Mouse (Mus musculus) ZHBTc4 (cell line): ENCODE results near the gene Ephx1.
A peak's percentile ranks its signal among the peaks of the same experiment; 100 is the strongest.

Experiments
- DNase-seq: peaks from one replicate; pipeline ENCODE4 v3.0.0-alpha.2; 2011; ENCODE audit warnings: low read depth, low spot score

Gene Ephx1

GRCm38 (mm10) chr1:180976110-180976679 lies 44.5 kb downstream of the Ephx1 start:
- peak; percentile 86 for DNase-seq

GRCm38 (mm10) chr1:180974126-180974746 lies 46.5 kb downstream of the Ephx1 start:
- DNase-seq: peak; percentile 83

GRCm38 (mm10) chr1:180972941-180973340 lies 47.8 kb downstream of the Ephx1 start:
- DNase-seq: no peak

GRCm38 (mm10) chr1:180967261-180967660 lies 53.4 kb downstream of the Ephx1 start:
- no peak for DNase-seq

GRCm38 (mm10) chr1:180966542-180966941 lies 54.2 kb downstream of the Ephx1 start:
- peak; percentile 67 for DNase-seq

- DNase-seq: no peak
These were observed 54.9 kb downstream of the Ephx1 start for GRCm38 (mm10) chr1:180965786-180966185.

GRCm38 (mm10) chr1:180958797-180959196 lies 61.9 kb downstream of the Ephx1 start:
- DNase-seq: no peak

- no peak for DNase-seq
These were observed 62.7 kb downstream of the Ephx1 start for GRCm38 (mm10) chr1:180957989-180958388.

- no peak for DNase-seq
These were observed 63.7 kb downstream of the Ephx1 start for GRCm38 (mm10) chr1:180956973-180957381.

- no peak for DNase-seq
These were observed 64.3 kb downstream of the Ephx1 start for GRCm38 (mm10) chr1:180956401-180956800.

GRCm38 (mm10) chr1:180952808-180953207 lies 67.9 kb downstream of the Ephx1 start:
- no peak for DNase-seq

- DNase-seq: no peak
These were observed 68.5 kb downstream of the Ephx1 start for GRCm38 (mm10) chr1:180952085-180952746.

GRCm38 (mm10) chr1:180946448-180946847 lies 74.3 kb downstream of the Ephx1 start:
- no peak for DNase-seq

- peak; percentile 84 for DNase-seq
These were observed 75.4 kb downstream of the Ephx1 start for GRCm38 (mm10) chr1:180945001-180945980.

- no peak for DNase-seq
These were observed 76.2 kb downstream of the Ephx1 start for GRCm38 (mm10) chr1:180944553-180944952.

- DNase-seq: no peak
These were observed 76.8 kb downstream of the Ephx1 start for GRCm38 (mm10) chr1:180943896-180944295.

GRCm38 (mm10) chr1:180943032-180943644 lies 77.6 kb downstream of the Ephx1 start:
- no peak for DNase-seq

- DNase-seq: peak; percentile 70
These were observed 78.3 kb downstream of the Ephx1 start, which contains the start of gene Tmem63a for GRCm38 (mm10) chr1:180942166-180943031. Gene Tmem63a, plus strand, starts transcription at chr1:180942344.

- DNase-seq: no peak
These were observed 79.0 kb downstream of the Ephx1 start for GRCm38 (mm10) chr1:180941726-180942125.

GRCm38 (mm10) chr1:180940776-180941460 lies 79.8 kb downstream of the Ephx1 start:
- no peak for DNase-seq
